Mouse (Mus musculus): Measurements from ENCODE around the gene Rtraf. TPM values are rescaled to one million over a fixed set of nuclear protein-coding genes. Genes with fewer than 3 reads are reported as not detected.

Gene Rtraf
- polyA plus RNA-seq, 1 experiment = 10.0 TPM

DNA sequence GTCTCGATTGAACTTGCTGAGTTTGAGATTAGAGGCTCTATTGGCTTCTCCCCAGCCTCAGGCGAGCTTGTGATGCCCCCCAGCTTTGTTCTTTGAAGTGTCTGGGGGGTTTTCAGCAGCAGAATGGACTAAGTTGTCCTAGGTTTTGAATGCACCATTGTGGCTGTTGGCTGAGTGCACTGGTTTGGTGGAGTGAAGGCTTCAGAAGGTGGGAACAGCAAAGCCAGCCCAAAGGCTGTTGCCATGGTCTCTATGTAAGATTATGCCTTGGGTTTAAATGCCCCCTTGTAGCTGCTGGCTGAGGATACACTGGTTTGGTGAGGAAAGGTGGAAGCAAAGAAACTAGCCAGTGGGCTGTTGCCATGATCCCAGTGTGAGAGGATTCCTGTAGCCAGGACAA is 23.1 kb downstream of the Rtraf start:
- Histone ChIP-seq H3K36me3 (ENCODE audit: control insufficient read depth, insufficient read depth, low read length) (no peaks in the 10 kb centered on the region), H3K4me3 (ENCODE audit: extremely low read depth, insufficient read depth, insufficient read length) (no peak overlapping the region), H3K4me1 (ENCODE audit: control insufficient read depth, insufficient read depth, insufficient read length) (peaks cover 3% of the 10 kb centered on the region; the same call in 1 of the 2 replicates), H3K27me3 (ENCODE audit: control insufficient read depth, insufficient read depth, low read length) (no peaks in the 10 kb centered on the region), H3K27ac (ENCODE audit: insufficient read depth, low read length) (no peak overlapping the region)
- 35% methylated on average over 2 of the region's 2 CpGs for WGBS
- DNase-seq (ENCODE audit: low read depth in 1 of 2, low spot score in 2 of 2) = no peak
- TF ChIP-seq CTCF (IDR thresholded peaks at IDR 0.05; ENCODE audit: extremely low read depth, insufficient read depth, insufficient read length, insufficient replicate concordance) (no peak), POLR2A (IDR thresholded peaks at IDR 0.05; ENCODE audit: low read depth, low read length) (no peak)

GRCm38 (mm10) chr14:19796541-19797304 is 26.9 kb downstream of the Rtraf start:
- H3K27ac ChIP-seq (ENCODE audit: insufficient read depth, low read length) = no peak overlapping the region
- DNase-seq (ENCODE audit: low read depth in 1 of 2, low spot score in 2 of 2) = no peak
- TF ChIP-seq CTCF (IDR thresholded peaks at IDR 0.05; ENCODE audit: extremely low read depth, insufficient read depth, insufficient read length, insufficient replicate concordance) = no peak
- no peak for TF ChIP-seq POLR2A (IDR thresholded peaks at IDR 0.05; ENCODE audit: low read depth, low read length)
- no peaks in the 10 kb centered on the region for H3K36me3 ChIP-seq (ENCODE audit: control insufficient read depth, insufficient read depth, low read length)
- H3K27me3 ChIP-seq (ENCODE audit: control insufficient read depth, insufficient read depth, low read length) = no peaks in the 10 kb centered on the region
- H3K4me1 ChIP-seq (ENCODE audit: control insufficient read depth, insufficient read depth, insufficient read length) = peaks cover 3% of the 10 kb centered on the region; the same call in 1 of the 2 replicates
- H3K4me3 ChIP-seq (ENCODE audit: extremely low read depth, insufficient read depth, insufficient read length) = no peak overlapping the region
- 24% methylated on average over 18 of the region's 18 CpGs for WGBS

GRCm38 (mm10) chr14:19794881-19795280 is 28.7 kb downstream of the Rtraf start:
- H3K4me3 ChIP-seq (ENCODE audit: extremely low read depth, insufficient read depth, insufficient read length) = no peak overlapping the region
- DNase-seq (ENCODE audit: low read depth in 1 of 2, low spot score in 2 of 2) = no peak
- WGBS = 55% methylated on average over 4 of the region's 4 CpGs
- H3K4me1 ChIP-seq (ENCODE audit: control insufficient read depth, insufficient read depth, insufficient read length) = peaks cover 3% of the 10 kb centered on the region; the same call in 1 of the 2 replicates
- H3K36me3 ChIP-seq (ENCODE audit: control insufficient read depth, insufficient read depth, low read length) = no peaks in the 10 kb centered on the region
- TF ChIP-seq POLR2A (IDR thresholded peaks at IDR 0.05; ENCODE audit: low read depth, low read length) (no peak), CTCF (IDR thresholded peaks at IDR 0.05; ENCODE audit: extremely low read depth, insufficient read depth, insufficient read length, insufficient replicate concordance) (no peak)
- no peaks in the 10 kb centered on the region for H3K27me3 ChIP-seq (ENCODE audit: control insufficient read depth, insufficient read depth, low read length)
- H3K27ac ChIP-seq (ENCODE audit: insufficient read depth, low read length) = no peak overlapping the region

- TF ChIP-seq CTCF (IDR thresholded peaks at IDR 0.05; ENCODE audit: extremely low read depth, insufficient read depth, insufficient read length, insufficient replicate concordance) = no peak
- no peak for TF ChIP-seq POLR2A (IDR thresholded peaks at IDR 0.05; ENCODE audit: low read depth, low read length)
- Histone ChIP-seq H3K27me3 (ENCODE audit: control insufficient read depth, insufficient read depth, low read length) (no peaks in the 10 kb centered on the region), H3K27ac (ENCODE audit: insufficient read depth, low read length) (no peak overlapping the region), H3K36me3 (ENCODE audit: control insufficient read depth, insufficient read depth, low read length) (no peaks in the 10 kb centered on the region), H3K4me3 (ENCODE audit: extremely low read depth, insufficient read depth, insufficient read length) (no peak overlapping the region), H3K4me1 (ENCODE audit: control insufficient read depth, insufficient read depth, insufficient read length) (no peaks in the 10 kb centered on the region)
- WGBS = 69% methylated on average over 1 of the region's 1 CpGs
- no peak for DNase-seq (ENCODE audit: low read depth in 1 of 2, low spot score in 2 of 2)
These were observed 35.2 kb downstream of the Rtraf start for GRCm38 (mm10) chr14:19788443-19788842.

DNA sequence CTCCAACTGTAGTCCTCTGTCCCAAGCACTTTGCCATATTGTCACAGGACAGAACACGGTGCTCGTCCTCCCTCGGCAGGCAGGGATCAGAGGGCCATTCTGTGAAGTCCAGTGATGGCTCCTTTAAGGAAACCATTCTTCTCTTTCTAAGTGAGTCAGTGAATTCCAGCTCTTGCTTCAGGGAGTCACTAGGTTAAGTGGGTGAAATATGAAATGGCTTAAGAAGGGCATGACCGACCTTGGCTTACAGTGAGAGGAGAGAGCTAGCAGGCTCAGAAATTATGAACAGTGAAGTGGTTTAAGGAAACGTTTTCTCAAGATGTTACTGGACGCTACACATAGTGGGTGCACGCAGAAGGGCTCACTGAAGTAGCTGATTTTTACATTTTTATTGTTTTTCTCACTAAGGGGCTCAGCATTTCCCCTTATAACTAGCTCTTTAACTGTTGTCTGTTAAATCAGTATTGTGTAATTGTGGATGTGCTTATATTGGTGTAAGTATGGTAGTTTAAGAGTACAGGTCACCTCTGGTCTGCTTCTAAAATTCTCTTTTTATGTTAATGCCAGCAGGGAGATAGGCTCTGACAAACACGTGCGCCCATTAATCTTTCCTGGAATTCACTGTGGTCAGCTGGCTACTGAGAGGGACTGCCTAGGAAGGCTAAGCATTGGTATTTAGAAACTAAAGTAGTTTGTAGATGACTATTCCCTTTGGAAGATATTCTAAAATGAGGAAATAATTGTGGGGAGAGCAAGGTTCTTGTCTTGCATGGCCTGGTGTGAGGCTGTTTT is 37.6 kb downstream of the Rtraf start:
- 86% methylated on average over 9 of the region's 9 CpGs for WGBS
- Histone ChIP-seq H3K27ac (ENCODE audit: insufficient read depth, low read length) (no peak overlapping the region), H3K4me1 (ENCODE audit: control insufficient read depth, insufficient read depth, insufficient read length) (no peaks in the 10 kb centered on the region), H3K36me3 (ENCODE audit: control insufficient read depth, insufficient read depth, low read length) (no peaks in the 10 kb centered on the region), H3K27me3 (ENCODE audit: control insufficient read depth, insufficient read depth, low read length) (no peaks in the 10 kb centered on the region), H3K4me3 (ENCODE audit: extremely low read depth, insufficient read depth, insufficient read length) (no peak overlapping the region)
- TF ChIP-seq POLR2A (IDR thresholded peaks at IDR 0.05; ENCODE audit: low read depth, low read length) (no peak), CTCF (IDR thresholded peaks at IDR 0.05; ENCODE audit: extremely low read depth, insufficient read depth, insufficient read length, insufficient replicate concordance) (no peak)
- no peak for DNase-seq (ENCODE audit: low read depth in 1 of 2, low spot score in 2 of 2)

DNA sequence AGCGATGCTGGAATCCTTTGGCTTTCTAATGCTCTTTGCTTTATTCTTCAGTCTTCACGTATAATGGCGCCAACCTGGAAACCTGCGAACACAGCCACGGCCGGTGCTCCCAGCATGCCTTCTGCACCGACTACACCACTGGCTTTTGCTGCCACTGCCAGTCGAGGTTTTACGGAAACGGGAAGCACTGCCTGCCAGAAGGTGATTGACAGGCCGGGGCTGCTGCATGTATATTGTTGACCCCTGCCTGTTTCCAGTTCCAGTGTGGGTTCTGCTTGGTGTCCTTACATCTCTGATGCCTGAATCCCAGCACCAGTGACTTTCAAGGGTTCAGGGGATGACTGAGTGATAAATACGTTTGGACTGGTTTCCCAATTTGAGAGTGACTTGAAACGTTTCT is 45.7 kb downstream of the Rtraf start:
- H3K4me1 ChIP-seq (ENCODE audit: control insufficient read depth, insufficient read depth, insufficient read length) = no peaks in the 10 kb centered on the region
- H3K36me3 ChIP-seq (ENCODE audit: control insufficient read depth, insufficient read depth, low read length) = no peaks in the 10 kb centered on the region
- H3K27me3 ChIP-seq (ENCODE audit: control insufficient read depth, insufficient read depth, low read length) = no peaks in the 10 kb centered on the region
- DNase-seq (ENCODE audit: low read depth in 1 of 2, low spot score in 2 of 2) = no peak
- TF ChIP-seq POLR2A (IDR thresholded peaks at IDR 0.05; ENCODE audit: low read depth, low read length) = no peak
- TF ChIP-seq CTCF (IDR thresholded peaks at IDR 0.05; ENCODE audit: extremely low read depth, insufficient read depth, insufficient read length, insufficient replicate concordance) = no peak
- no peak overlapping the region for H3K4me3 ChIP-seq (ENCODE audit: extremely low read depth, insufficient read depth, insufficient read length)
- WGBS = 64% methylated on average over 13 of the region's 13 CpGs
- H3K27ac ChIP-seq (ENCODE audit: insufficient read depth, low read length) = no peak overlapping the region

Measured in spleen, adult 2 months (tissue).